Mouse (Mus musculus) lung, postnatal 36 days (tissue): Measurements from ENCODE around the gene H3f3a.
"Not testable (repeated sequence)": the region's sequence is repeated elsewhere in the genome, so short reads cannot be mapped to it uniquely, and the experiment has no call there.

Experiments used
- DNase-seq: peaks from one replicate; pipeline ENCODE4 v3.0.0; 2022; ENCODE audit warnings: mixed read lengths

H3f3a gene

GRCm38 (mm10) chr1:180813885-180814740, at the start of gene H3f3a:
Gene H3f3a, minus strand, starts transcription at chr1:180813943.
- peak; percentile 92 for DNase-seq

- DNase-seq = no peak
Observed at GRCm38 (mm10) chr1:180860030-180860429, 46.3 kb upstream of the H3f3a start.

- DNase-seq = no peak
Observed at GRCm38 (mm10) chr1:180858763-180859162, 45.0 kb upstream of the H3f3a start.

GRCm38 (mm10) chr1:180850316-180851270, 36.9 kb upstream of the H3f3a start, which contains the start of gene Sde2:
Gene Sde2, plus strand, starts transcription at chr1:180851127.
- peak; percentile 100 for DNase-seq

GRCm38 (mm10) chr1:180849701-180850301, 36.1 kb upstream of the H3f3a start:
- DNase-seq = no peak

GRCm38 (mm10) chr1:180848511-180849241, 34.9 kb upstream of the H3f3a start:
- peak; percentile 88 for DNase-seq

- peak; percentile 90 for DNase-seq
Observed at GRCm38 (mm10) chr1:180848114-180848510, 34.4 kb upstream of the H3f3a start.

- no peak for DNase-seq
Observed at GRCm38 (mm10) chr1:180841561-180842300, 28.0 kb upstream of the H3f3a start.

GRCm38 (mm10) chr1:180839201-180839910, 25.6 kb upstream of the H3f3a start:
- DNase-seq = no peak

- DNase-seq = no peak
Observed at GRCm38 (mm10) chr1:180838014-180838413, 24.3 kb upstream of the H3f3a start.

GRCm38 (mm10) chr1:180837186-180837585, 23.4 kb upstream of the H3f3a start:
- no peak for DNase-seq

GRCm38 (mm10) chr1:180836467-180836866, 22.7 kb upstream of the H3f3a start:
- DNase-seq = not testable (repeated sequence)

- DNase-seq = peak; percentile 27
Observed at GRCm38 (mm10) chr1:180835273-180836015, 21.7 kb upstream of the H3f3a start.

GRCm38 (mm10) chr1:180830588-180831346, 17.0 kb upstream of the H3f3a start:
- DNase-seq = no peak

GRCm38 (mm10) chr1:180830175-180830574, 16.4 kb upstream of the H3f3a start:
- DNase-seq = no peak

GRCm38 (mm10) chr1:180829775-180830174, 16.0 kb upstream of the H3f3a start:
- DNase-seq = peak; percentile 72

- DNase-seq = peak; percentile 53
Observed at GRCm38 (mm10) chr1:180826634-180827033, 12.9 kb upstream of the H3f3a start.

GRCm38 (mm10) chr1:180824721-180825120, 11.0 kb upstream of the H3f3a start:
- DNase-seq = peak; percentile 36

- DNase-seq = no peak
Observed at GRCm38 (mm10) chr1:180823716-180824115, 10.0 kb upstream of the H3f3a start.
